ENCODE assay signal across 20 mouse cellular contexts in the genomic region with DNA sequence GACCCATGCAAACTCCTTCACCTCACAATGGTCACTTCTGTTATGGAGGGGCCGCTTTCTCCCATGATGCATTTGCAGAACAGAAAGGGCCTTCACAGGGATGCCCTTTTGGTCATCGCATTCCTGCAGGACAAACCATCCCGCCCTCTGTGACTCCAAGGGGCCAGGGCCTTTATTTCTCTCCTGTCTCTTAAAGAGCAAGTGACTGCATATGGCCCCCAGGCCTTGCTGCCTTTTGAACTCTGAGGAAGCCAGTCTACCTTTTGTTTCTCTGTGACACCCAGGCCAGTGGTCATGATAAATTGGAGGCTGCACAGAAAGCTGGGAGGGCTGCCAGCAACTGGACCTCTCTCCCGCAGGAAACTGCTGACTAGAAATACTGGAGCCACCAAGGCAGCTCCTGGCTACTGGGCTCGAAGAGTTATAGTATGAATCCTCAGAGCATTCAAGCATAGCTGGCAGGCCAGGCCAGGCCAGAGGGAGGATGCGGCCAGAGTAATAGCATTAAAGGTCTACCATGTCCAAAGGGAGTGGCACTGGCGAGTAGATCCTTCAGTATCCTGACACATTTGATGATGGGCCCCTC. TPM values are rescaled to one million over a fixed set of nuclear protein-coding genes. Genes with fewer than 3 reads are reported as not detected.
DNase-seq lines count a peak whose midpoint lies in the region; ATAC-seq lines count a peak whose summit lies in the region.
"Had no signal": no experiment of that assay in that cellular context is flagged by ENCODE, and none has a peak within 500 bp of the region (broad histone marks: within the 10 kb centered on the region; RNA-seq: fewer than 3 reads in every experiment).

No protein-coding gene starts in this region.

- no peak overlapping the region for H3K27ac ChIP-seq in kidney, embryonic 14.5 days (ENCODE audit: low read depth, low read length)
- H3K27ac ChIP-seq in embryonic facial prominence, embryonic 10.5 days (replicated peaks): no peak overlapping the region
- H3K27ac ChIP-seq: forebrain, embryonic 10.5 days; heart, embryonic 15.5 days; hindbrain, embryonic 15.5 days; liver, embryonic 12.5 days; stomach, postnatal 0 days had no signal

- intact Hi-C loops in gastrocnemius, postnatal 14 days (cut with DNase I; ENCODE audit: low total_unique reads): no loop called here

- H3K27me3 ChIP-seq in kidney, embryonic 14.5 days (ENCODE audit: control insufficient read depth, insufficient read depth, low read length): no peaks in the 10 kb centered on the region
- H3K27me3 ChIP-seq in embryonic facial prominence, embryonic 10.5 days (replicated peaks; ENCODE audit: low read depth, poor library complexity, severe bottlenecking): no peaks in the 10 kb centered on the region
- H3K27me3 ChIP-seq: CH12.LX; heart, embryonic 15.5 days; hindbrain, embryonic 15.5 days; liver, embryonic 12.5 days had no signal

- no peaks in the 10 kb centered on the region for H3K36me3 ChIP-seq in kidney, embryonic 14.5 days (ENCODE audit: control insufficient read depth, insufficient read depth, low read length)
- H3K36me3 ChIP-seq in embryonic facial prominence, embryonic 10.5 days (replicated peaks): no peaks in the 10 kb centered on the region
- H3K36me3 ChIP-seq: forebrain, embryonic 10.5 days; heart, embryonic 15.5 days; hindbrain, embryonic 15.5 days; liver, embryonic 12.5 days had no signal

- H3K4me3 ChIP-seq in kidney, embryonic 14.5 days (ENCODE audit: low read length): no peak overlapping the region
- H3K4me3 ChIP-seq in embryonic facial prominence, embryonic 10.5 days: no peak overlapping the region
- H3K4me3 ChIP-seq: forebrain, embryonic 10.5 days; heart, embryonic 15.5 days; hindbrain, embryonic 15.5 days; liver, embryonic 12.5 days; megakaryocyte, embryonic 14.5 days had no signal

- no peak overlapping the region for H3K4me2 ChIP-seq in kidney, embryonic 14.5 days (replicated peaks; ENCODE audit: low read depth, low read length)
- H3K4me2 ChIP-seq: heart, embryonic 15.5 days; hindbrain, embryonic 15.5 days; liver, embryonic 12.5 days had no signal

- no peaks in the 10 kb centered on the region for H3K9me3 ChIP-seq in kidney, embryonic 14.5 days (ENCODE audit: control insufficient read depth, low read length)
- no peaks in the 10 kb centered on the region for H3K9me3 ChIP-seq in embryonic facial prominence, embryonic 10.5 days
- H3K9me3 ChIP-seq: forebrain, embryonic 10.5 days; heart, embryonic 15.5 days; hindbrain, embryonic 15.5 days; liver, embryonic 12.5 days had no signal

- 39% methylated on average over 7 of the region's 7 CpGs for WGBS in kidney, embryonic 14.5 days
- WGBS in embryonic facial prominence, embryonic 10.5 days: 75% methylated on average over 7 of the region's 7 CpGs

- ATAC-seq in kidney, embryonic 14.5 days (ENCODE audit: low FRiP score, low TSS enrichment): peak; percentile 66
- ATAC-seq: intestine, postnatal 0 days; liver, embryonic 12.5 days; lung, postnatal 0 days had no signal

- no peaks in the 10 kb centered on the region for H3K4me1 ChIP-seq in kidney, embryonic 14.5 days (ENCODE audit: control insufficient read depth, insufficient read depth, low read length)
- H3K4me1 ChIP-seq in embryonic facial prominence, embryonic 10.5 days: peaks cover 26% of the 10 kb centered on the region
- H3K4me1 ChIP-seq: hindbrain, embryonic 15.5 days had no signal

- H3K9ac ChIP-seq in kidney, embryonic 14.5 days (ENCODE audit: low read depth, low read length): no peak overlapping the region
- H3K9ac ChIP-seq: heart, embryonic 15.5 days; hindbrain, embryonic 15.5 days; liver, embryonic 12.5 days had no signal

- peak; percentile 35 to 68 for DNase-seq in adrenal gland, adult (ENCODE audit: inconsistent age in 2 of 2, low spot score in 1 of 2)
- no peak for DNase-seq in adrenal gland, postnatal 4 days (ENCODE audit: low spot score in 2 of 2)
- DNase-seq in ovary, postnatal 36 days (ENCODE audit: low spot score): peak; percentile 22
- DNase-seq in ovary, postnatal 14 days (ENCODE audit: low spot score): no peak
- no peak for DNase-seq in right cerebral cortex, adult 2 months (ENCODE audit: low spot score in 2 of 2)
- DNase-seq in gastrocnemius, postnatal 14 days: no peak
- no peak for DNase-seq in embryonic facial prominence, embryonic 10.5 days (ENCODE audit: low spot score)
- DNase-seq: layer of hippocampus, postnatal 36 days; left cerebral cortex, postnatal 4 days; thymus, postnatal 25 days had no signal

RNA-seq across cellular contexts. Expression of gene Olfml2b, which starts 53.5 kb away (rescaled TPM):
- 10 to 100 TPM; 22.9 to 28.6 TPM for total RNA-seq in adrenal gland, postnatal 4 days (2021)
- polyA plus RNA-seq in kidney, embryonic 14.5 days (2014; fragmentation: Nextera tagmentation; extraction: Ambion mirVana): 4.2 and 6.0 TPM in 2 replicates
- 10 to 100 TPM; 27.6 to 35.9 TPM for total RNA-seq in gastrocnemius, postnatal 14 days (2021)
- 5.5 and 6.0 TPM in 2 replicates for polyA plus RNA-seq in embryonic facial prominence, embryonic 10.5 days (2016; fragmentation: Nextera tagmentation; extraction: Ambion mirVana)

Comparison
In these comparisons a context has a peak if more than half of its experiments do, and no peak if none do; other contexts are left out.
1. DNase-seq: peak in adrenal gland, adult (2 of 2) and ovary, postnatal 36 days (single experiment); none in adrenal gland, postnatal 4 days (0 of 2), ovary, postnatal 14 days (single experiment), right cerebral cortex, adult 2 months (0 of 2), gastrocnemius, postnatal 14 days (single experiment) and embryonic facial prominence, embryonic 10.5 days (single experiment).